Mouse (Mus musculus): ENCODE data around the gene Arl4d.
"Not testable (repeated sequence)": the region's sequence is repeated elsewhere in the genome, so short reads cannot be mapped to it uniquely, and the experiment has no call there.

Gene Arl4d

DNA sequence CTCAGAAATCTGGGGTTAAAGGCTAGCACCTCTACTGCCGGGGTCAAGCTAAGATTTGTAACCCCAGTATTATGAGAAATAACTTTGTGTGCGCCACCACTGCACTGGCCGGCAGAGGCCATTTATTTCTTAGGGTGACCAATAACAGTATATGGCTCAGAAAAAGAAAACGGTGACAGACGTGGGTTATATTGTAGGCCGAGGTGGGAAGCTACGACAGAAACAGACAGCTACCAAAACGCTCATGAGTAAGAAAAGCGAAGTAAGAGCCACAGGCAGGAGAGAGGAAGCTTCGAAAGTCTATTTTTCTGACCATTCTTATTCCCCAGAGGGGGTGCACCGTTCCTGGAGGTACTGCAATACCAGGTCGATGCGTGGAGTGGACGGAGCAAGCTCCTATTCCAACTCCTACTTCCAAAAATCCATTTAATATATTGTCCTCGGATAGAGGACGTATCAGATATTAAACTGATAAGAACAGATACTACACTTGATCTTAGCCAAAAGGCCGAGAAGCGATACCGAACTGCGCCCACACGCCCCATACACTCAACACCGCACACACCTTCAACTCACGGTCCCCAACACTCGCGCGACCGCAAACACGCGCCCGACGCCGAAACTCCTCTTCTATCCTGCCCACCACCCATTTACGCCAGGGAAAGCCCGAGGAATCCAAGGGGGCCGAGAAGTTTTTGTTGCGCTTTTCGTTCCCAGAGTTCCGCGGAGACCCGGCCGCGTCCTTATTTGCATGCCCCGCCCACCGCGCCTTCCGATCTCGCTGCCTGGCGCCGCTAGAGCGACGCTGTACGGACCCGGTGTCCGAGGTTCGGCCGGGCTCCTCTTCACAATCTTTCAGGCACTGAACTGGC lies 19.7 kb upstream of the Arl4d start:
- not testable (repeated sequence) for DNase-seq (ENCODE audit: low spot score)

DNA sequence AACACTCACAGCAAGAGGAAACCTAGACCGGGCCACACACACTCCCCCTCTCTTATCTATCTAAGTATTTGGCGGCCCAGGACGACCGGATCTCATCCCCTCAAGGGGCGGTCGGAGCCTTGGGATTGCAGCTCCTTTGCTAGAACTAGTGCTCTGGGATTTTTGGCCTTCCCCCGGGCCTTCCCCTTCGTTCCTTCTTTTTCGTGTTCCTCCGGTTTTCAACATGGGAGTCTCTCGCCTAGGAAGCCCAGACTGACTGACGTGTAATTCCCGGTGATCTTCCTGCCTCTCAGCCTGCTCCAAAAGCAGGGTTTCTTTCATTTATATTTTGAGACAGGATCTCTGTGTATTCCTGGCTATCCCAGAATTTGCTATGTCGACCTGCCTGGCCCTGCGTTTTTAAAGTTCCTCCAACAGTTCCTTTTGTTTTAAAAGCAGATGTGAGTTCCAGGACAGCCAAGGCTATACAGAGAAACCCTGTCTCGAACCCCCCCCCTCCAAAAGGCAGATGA lies 19.0 kb upstream of the Arl4d start:
- DNase-seq (ENCODE audit: low spot score), result not testable (repeated sequence)

DNA sequence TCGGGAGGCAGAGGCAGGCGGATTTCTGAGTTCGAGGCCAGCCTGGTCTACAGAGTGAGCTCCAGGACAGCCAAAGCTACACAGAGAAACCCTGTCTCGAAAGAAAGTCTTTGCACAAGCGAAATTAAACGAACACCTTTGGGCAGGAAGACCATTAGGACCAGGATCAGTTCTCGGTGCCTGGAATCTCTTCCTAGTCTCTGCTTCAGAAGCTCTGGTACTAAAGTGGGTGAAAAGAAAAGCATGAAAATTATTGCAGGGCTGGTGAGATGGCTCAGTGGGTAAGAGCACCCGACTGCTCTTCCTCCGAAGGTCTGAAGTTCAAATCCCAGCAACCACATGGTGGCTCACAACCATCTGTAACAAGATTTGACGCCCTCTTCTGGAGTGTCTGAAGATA lies 18.2 kb upstream of the Arl4d start:
- DNase-seq (ENCODE audit: low spot score), result not testable (repeated sequence)

DNA sequence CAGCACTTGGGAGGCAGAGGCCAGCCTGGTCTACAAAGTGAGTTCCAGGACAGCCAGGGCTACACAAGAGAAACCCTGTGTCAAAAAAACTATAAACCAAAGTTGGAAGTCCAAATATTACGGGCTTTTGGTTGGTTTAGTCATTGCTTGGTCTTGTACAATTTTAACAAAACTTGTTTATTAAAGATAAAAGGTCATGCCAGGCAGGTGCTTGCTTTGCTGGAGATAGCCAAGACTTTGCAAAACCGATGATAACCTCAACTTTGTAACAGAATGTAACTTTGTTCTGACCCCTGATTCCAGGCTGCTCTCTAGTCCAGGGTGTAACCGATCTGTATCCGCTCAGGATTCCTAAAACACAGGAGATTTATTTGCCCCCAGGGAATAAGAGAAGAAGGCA lies 9.0 kb upstream of the Arl4d start:
- DNase-seq (ENCODE audit: low spot score), result no peak

DNA sequence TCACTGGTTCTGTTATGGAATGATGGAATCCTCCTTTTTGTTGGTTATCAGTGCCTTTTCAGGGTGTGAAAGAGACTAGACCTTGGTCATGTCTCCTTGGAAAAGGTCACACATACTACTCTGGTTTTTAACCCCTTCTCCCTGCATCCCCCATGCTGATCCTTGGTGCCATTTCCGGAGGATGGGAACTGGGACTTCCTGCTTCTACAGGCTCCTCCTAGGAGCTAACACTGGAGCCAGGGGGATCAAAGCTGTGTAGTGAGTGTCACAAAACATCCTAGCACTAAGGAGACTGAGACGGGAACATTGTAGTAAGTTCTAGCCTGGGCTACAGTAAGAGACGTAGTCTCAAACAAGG lies 7.8 kb upstream of the Arl4d start:
- DNase-seq (ENCODE audit: low spot score), result no peak

DNA sequence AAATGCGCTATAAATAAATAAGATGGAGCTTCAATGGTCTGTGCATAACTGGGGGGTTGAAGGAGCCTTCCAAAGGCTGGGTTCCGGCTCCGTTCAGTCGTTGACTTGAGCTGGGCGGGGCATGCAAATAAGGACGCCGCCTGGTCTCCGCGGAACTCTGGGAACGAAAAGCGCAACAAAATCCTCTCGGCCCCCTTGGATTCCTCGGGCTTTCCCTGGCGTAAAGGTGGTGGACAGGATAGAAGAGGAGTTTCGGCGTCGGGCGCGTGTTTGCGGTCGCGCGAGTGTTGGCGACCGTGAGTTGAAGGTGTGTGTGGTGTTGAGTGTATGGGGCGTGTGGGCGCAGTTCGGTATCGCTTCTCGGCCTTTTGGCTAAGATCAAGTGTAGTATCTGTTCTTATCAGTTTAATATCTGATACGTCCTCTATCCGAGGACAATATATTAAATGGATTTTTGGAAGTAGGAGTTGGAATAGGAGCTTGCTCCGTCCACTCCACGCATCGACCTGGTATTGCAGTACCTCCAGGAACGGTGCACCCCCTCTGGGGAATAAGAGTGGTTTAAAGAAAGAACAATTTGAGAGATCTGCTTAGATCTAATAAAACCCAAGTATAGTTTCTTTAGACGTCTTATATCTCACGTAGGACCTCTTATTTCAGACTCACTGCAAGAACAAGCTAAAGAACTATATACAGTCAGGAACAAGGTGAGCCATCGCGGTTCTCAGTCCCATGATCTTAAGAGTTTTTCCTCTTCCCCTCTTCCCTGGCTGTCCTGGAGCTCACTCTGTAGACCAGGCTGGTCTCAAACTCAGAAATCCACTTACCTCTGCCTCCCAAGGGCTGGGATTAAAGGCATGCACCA lies 7.2 kb upstream of the Arl4d start:
- peak; percentile 79 for DNase-seq (ENCODE audit: low spot score)

DNA sequence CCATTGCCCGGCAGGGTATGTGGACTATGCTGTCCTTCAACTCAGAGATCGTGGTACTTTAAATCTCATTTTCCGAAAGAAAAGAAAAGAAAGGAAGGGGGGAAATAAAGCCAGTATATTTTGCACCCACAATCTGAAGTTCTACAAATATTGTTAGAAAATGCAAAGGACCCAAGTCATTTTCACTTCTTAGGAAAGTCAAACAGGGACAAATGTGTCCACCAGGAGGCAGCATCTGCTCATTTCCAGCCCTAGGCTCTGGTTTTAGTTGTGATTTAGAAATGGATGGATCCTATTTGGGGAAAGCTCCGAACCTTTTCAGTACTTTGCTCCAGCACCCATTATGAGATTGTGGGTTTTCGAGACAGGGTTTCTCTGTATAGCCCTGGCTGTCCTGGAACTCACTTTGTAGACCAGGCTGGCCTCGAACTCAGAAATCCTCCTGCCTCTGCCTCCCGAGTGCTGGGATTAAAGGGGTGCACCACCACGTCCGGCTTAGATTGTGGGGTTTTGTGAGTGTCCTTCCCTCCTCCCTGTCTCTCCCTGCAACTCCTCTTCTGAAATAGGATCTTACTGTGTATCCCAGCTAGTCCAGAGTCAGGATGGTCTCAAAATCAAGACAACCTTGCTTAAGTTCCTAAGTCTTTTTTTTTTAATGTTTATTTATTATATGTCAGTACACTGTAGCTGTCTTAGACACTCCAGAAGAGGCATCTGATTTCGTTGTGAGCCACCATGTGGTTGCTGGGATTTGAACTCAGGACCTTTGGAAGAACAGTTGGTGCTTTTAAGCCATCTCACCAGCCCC lies 6.4 kb upstream of the Arl4d start:
- peak; percentile 89 for DNase-seq (ENCODE audit: low spot score)

DNA sequence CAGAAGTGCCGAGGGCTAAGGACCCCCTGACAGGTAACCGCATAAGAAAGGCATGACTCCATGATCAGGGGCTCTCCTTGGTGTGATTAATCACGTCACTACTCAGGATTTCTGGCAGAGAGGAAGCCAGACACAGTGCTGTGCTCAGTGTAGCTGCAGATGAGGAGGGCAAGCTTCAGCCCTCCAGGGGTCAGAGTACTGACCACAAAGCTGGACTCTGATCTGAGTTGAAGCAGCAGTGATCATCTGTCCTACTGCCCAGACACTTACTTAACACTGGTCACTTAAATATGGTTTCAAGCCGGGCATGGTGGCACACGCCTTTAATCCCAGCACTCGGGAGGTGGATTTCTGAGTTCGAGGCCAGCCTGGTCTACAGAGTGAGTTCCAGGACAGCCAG lies 4.2 kb upstream of the Arl4d start:
- DNase-seq (ENCODE audit: low spot score), result no peak

DNA sequence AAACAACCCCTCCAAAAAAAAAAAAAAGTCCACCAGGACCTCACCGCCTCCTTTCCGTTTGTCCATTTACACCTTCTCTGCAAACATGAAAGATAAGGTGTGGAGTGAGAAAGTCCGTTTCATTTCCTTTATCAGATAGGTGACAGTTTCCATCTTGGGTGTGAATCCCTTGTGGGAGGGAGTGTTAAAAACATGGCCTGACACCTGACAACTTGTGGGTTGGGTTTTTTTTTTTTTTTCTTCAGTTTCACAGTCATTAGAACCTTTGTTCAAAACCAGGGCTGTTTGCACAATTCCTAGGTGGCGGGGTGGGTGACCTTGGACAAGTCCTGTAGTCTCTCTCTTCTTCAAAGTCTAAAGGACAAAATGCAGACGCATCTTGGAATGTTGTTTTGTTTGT lies 3.6 kb upstream of the Arl4d start:
- DNase-seq (ENCODE audit: low spot score), result no peak

DNA sequence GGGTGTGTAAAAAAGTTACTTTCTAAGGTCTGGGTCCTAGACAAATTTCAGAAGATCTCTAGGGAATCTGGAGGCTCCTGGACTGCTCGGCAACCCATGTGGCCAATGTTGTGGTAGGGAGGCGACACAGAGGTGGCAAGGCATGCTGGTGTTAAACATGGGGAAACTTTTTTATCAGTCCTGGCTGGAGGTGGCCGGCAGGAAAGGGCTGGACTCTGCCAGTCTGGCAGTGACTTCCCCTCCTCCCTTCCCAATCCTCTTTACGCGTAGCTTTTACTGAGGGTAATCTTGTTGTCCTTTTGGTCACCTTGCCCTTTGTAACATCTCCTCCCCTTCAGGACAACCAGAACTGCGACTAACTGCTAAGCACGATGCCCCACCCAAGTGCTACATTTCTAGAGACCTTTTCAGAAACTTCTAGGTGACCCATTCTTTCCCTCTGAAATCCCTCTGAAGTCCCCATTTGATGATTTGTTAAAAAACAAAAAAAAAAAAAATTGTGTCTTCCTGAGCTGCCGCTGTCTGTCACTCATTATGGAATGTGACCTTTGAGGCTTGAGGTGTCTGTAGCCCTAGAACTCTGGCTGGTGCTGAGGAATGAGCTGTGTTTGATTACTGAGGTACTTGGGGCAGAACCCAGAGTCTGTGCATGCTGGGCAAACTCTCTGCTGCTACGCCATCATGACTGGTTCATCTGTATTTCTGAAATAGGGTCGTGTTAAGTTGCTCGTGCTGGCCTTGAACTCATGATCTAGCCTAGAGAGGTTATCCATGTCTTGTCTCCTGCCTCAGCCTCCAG lies 1.9 kb upstream of the Arl4d start:
- DNase-seq (ENCODE audit: low spot score), result no peak

DNA sequence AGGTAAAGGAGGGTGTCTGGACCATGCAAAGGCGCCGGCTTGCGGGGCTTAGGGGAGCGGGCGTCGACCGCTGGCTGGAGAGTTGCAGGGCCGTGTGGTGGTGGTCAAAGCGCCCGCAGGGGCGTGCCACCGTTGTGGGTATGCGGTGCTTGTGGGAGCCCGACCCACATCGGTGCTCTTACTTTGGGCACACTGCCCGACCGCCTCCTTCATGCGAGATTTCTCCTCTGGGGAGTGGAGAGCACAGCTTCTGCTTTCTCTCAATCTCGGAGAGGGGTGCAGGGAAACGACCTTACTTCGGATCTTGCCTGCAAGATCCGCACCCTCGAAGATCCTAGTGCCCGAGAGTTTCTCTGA lies 273 bp downstream of the Arl4d start:
- no peak for DNase-seq (ENCODE audit: low spot score)

DNA sequence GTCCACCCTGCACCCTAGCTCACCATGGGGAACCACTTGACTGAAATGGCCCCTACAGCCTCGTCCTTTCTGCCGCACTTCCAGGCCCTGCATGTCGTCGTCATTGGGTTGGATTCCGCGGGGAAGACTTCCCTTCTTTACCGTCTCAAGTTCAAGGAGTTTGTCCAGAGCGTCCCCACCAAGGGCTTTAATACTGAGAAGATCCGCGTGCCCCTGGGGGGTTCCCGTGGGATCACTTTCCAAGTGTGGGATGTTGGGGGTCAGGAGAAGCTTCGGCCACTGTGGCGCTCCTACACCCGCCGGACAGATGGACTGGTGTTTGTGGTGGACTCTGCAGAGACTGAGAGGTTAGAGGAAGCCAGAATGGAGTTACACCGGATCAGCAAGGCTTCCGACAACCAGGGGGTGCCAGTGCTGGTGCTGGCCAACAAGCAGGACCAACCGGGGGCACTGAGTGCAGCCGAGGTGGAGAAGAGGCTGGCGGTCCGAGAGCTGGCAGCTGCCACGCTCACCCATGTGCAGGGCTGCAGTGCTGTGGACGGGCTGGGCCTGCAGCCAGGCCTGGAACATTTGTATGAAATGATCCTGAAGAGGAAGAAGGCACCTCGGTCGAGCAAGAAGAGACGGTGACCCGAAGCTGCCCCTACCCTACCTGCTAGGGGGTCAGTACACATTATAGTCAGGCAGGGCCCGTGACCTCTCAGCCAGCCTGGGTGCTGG lies 1.4 kb downstream of the Arl4d start:
- no peak for DNase-seq (ENCODE audit: low spot score)

DNA sequence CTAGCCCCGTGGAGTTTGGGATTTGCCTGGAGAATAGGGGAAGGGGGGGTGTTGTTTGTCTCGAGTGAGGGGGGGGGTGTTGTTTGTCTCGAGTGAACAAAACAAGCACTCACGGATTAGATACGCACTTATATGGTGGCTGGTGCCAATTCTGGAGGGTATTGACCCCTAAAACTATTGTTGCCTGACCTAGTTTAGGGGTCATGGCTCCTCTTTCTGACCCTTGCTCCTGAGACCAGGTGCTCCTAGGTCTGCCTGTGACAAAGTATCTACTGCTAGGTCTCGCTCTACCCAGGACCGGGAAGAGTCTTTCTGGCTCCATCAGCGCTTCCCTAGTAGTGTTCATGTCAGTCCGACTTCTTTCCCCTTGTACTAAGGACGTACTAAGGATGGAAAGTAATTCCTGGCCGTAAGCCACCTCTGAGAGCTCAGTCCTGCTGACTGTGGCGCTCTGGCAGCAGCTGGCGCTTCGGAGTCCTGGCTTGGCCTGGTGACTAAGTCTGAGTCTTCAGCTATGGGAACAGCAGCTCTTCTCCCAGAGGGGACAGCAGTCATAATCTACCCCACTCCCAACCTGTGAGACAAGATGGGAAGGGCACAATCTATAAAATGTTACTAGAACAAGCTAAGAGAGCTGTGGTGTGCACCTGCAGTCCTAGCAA lies 2.7 kb downstream of the Arl4d start:
- no peak for DNase-seq (ENCODE audit: low spot score)

DNA sequence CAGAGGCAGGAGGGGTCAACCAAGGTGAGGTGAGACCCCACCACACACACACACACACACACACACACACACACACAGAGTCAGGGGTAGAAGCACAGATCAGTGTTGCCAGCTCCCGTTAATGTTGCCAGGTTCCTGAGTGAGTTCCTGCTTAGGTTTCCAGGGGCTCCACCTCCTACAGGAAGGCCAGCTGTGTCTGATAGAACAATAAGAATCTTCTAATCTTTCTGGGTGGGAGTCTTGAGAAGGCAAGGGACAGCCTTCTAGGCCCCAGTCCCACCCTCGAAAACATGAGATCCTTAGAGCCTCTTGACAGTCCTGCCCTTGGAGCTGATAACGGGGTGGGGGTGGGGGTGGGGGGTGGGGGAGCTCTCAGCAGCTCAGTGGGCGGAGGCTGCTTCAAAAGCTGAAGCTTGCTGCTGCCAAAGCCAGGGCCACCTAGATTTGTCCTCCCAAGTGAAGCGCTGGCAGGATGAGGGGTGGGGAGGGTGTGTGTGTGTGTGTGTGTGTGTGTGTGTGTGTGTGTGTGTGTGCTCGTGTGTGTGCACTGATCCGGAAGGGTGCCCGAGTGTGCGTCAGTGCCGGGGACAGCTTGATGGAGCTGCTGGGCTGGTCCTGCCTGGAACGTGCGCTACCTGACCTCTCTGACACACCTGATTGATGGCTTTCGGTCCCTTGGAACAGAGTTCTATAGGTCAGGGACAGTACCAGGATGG lies 3.4 kb downstream of the Arl4d start:
- no peak for DNase-seq (ENCODE audit: low spot score)

DNA sequence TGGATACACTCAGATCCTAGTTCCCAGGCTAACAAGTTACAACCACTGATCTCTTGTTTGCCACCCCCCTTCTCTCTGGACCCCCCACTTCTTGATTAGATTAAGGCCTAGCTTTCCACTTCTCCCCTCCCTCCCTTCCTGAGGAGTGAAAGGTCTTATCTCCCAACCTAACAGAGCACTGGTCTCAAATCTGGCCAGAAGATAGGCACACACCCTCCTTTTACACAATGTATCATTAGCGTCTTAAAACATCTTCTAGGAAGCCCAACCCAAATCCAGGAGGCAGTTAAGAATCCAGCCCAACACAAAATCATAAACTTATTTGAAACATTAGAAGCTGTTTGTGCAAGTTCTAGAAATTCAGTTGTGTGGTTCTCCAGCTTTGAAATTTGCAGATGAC lies 5.0 kb downstream of the Arl4d start:
- DNase-seq (ENCODE audit: low spot score), result no peak

DNA sequence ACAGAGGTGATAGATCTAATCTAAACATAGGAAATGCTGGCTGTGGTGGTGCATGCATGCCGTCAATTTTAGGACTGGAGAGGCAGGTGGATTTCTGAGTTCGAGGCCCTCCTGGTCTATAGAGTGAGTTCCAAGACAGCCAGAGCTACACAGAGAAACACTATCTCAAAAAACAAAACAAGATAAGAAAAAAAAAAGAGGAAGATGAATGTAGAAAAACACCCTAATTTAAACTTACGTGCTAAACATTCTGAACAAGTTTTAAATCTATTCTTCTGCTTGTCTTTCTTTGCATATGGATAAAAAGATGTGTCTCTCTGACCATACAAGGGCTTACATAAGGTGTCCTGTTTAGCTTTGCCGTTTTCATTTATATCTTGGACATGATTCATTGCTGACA lies 5.9 kb downstream of the Arl4d start:
- no peak for DNase-seq (ENCODE audit: low spot score)

DNA sequence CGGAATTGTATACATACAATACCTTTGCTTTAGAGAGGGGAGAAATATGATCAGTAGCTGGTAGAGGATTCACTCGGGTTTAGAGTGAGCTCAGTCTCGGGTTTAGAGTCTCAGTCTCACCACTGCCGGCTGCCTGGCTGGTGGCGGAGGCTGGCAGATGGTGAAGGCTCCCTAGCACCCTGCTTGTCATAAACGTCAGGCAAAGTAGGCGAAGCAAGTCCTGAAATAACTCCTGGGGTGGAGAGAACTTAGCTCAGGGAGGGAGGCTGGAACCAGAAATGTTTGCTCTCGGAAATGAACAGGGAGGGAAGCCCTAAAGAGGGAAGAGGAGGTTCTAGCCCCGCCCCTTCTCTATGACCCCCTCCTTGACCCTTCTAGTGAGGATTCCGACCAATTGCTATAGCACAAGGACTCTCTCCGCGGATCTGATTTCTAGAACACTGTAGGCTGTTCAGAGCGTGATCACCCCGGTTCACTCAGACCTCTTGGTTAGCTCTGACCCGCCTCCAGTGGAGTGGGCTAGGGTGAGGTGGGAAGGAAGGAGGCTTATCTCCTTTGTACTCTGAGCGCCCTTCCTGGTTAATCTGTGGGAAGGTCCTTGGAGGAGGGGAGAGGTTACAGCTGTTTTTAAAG lies 7.8 kb downstream of the Arl4d start:
- no peak for DNase-seq (ENCODE audit: low spot score)

DNA sequence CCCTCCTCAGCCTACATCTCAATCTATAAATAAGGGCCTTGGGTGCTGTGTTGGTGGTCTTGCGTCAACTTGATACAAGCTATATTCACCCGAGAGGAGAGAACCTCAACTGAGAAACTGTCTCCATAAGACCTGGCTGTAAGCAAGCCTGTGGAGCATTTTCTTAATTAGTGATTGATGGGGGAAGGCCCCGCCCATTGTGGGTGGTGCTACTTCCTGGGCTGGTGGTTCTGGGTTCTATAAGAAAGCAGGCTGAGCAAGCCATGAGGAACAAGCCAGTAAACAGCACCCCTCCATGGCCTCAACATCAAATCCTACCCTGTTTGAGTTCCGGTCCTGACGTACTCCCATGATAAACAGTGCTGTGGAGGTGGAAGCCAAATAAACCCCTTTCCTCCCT lies 8.8 kb downstream of the Arl4d start:
- no peak for DNase-seq (ENCODE audit: low spot score)

DNA sequence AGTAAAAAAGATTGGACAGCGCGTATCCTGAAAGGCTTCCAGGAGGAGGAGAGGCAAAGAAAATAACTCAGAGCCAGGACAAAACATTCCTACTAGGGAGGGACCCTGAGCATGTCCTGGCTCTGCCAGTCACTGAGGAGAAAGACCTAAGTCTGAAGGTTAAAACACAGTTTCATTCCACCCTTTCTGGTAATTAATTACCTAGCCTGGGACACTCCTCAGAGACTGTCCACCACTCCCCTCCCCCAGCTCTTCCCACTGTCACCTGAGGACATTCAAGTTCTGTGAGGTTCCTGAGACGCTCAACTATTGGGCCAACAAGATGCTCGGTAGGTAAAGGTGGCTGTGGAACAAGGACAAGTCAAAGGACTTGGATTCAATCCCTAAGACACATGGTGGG lies 10.0 kb downstream of the Arl4d start:
- no peak for DNase-seq (ENCODE audit: low spot score)
